Mouse (Mus musculus) left cerebral cortex, postnatal 36 days (tissue): ENCODE results near the gene Erv3. TPM values are rescaled to one million over a fixed set of nuclear protein-coding genes. Genes with fewer than 3 reads are reported as not detected.
"Not testable (repeated sequence)": the region's sequence is repeated elsewhere in the genome, so short reads cannot be mapped to it uniquely, and the experiment has no call there.

Experiments used
- DNase-seq, 2 experiments: peaks; one replicate each; pipeline ENCODE4 v3.0.0; 2021 to 2022; ENCODE audit warnings: low spot score in 2 of 2, mixed read lengths in 1 of 2
- intact Hi-C: fragments of 180-260 bp; cut with DNase I; formaldehyde crosslinking; loops from one replicate; pipeline ENCODE4 v1.15.1; 2025
- total RNA-seq, 2 experiments: library from RNA; stranded (reverse); gene quantifications; 2 replicates each; pipeline ENCODE4 v1.2.3; 2021

Gene Erv3
- total RNA-seq, 2 experiments from 2014 or later: 0.15 to 0.23 TPM

DNA sequence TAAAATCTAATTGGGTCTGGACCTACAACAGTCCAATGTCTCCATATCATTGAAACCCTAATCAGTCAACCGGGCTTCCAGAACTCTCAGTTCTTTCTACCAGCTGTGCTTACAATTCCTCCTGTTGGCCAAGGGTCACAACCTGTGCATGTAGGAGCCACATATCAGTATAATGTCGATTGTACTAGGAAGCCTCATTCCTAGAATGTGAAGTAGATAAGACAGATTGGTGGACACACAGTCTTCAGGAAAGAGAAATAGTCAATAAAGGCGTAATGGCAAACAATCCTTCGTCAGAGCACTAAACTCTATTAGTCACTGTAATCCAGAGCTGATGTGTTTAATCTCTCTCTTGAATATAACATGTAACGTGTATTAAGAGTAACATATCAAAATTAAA lies 9.4 kb upstream of the Erv3 start:
- intact Hi-C loops: no loop called here
- no peak for DNase-seq

DNA sequence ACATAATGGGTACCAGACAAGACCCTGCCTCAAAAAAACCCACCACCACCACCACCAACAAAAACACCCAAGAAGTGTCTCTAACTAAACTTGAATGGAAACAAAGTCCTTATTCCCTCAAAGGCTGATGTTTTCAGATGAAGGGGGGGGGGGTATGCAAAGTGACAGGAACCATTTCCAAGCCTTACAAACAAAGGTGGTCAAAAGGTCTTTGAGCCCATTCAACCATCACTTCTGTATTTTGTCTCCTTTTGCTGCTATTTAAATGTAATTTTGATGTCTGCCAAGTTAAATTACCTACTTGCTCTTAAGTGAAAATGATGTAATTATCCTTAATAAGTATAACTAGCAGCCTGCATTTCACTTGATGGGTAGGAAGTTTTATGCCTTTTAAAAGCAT lies 7.1 kb upstream of the Erv3 start:
- DNase-seq: no peak
- intact Hi-C loops: no loop called here

DNA sequence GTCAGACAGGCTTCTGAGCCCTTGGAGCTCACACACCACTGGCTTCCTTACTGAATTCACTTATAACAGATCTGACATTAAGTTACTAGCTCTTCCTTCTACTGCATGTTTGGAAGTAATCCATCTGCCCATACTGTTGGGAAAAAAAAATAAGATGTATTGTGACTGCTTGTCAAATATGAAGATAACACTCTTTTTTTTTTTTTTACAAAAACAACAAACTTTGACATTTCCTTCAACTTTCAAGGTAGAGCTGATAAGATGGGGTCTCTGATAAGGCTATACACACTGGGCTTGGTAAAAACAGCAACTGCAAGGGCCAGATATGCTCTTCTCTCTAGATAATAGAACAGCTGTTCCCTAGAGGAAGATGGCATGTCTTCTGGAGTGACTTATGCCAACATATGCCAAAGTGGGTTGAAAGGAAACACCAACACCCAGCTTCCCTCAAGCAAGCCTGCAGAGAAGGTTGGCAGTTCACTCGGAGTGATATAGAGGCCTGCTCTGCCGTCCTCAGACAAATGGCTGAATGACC lies 4.8 kb upstream of the Erv3 start:
- no peak for DNase-seq
- intact Hi-C loops: no loop called here

DNA sequence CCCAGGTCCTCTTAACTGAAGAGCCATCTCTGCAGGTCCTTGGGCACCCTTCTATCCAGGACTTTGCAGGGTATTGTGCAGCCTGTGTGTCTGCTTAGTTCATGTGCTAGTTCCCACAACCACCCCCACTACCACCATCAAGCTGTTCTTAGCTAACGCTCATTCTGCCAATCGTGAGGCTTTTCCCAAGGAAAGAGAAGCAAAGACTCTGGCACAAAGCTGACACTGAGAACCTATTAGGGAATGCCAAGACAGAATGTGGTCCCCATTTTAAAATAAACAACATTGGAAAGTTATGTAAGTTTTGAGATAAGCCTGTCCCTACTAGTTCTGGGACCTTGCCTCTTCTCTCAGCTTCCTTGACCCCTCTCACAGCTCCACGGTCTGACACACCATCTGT lies 3.9 kb upstream of the Erv3 start:
- peak in 1 of 2 experiments; percentile 30 for DNase-seq
- intact Hi-C loops: no loop called here

DNA sequence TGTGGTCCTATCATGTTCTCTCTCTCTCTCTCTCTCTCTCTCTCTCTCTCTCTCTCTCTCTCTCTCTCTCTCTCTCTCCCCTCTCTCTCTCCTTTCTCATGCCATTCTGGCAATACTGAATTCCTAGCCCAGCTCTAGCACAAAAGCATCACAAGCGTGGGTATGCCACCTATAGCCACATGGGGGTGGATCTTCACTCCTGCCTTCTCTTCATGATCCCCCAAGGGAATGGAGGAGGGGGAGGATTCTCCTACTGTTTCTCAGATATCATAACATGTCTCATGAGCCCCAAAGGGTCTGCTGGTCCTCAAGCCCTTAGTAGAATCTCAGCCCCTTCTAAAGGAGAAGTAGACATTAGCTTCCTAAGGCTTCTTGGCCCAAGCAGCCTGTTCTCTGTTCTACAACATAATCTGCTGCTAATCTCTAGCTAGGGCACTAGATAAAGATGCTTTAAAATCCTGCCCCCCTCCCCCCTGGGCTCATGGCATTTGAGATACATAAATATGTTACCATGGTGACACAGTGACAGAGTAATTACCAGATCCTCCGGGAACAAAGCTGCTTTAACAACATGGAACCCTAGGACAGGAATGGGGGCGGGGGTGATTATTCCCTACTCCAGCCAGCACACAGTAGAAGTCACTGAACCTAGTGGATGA lies 3.2 kb upstream of the Erv3 start:
- DNase-seq: no peak
- intact Hi-C loops: no loop called here

DNA sequence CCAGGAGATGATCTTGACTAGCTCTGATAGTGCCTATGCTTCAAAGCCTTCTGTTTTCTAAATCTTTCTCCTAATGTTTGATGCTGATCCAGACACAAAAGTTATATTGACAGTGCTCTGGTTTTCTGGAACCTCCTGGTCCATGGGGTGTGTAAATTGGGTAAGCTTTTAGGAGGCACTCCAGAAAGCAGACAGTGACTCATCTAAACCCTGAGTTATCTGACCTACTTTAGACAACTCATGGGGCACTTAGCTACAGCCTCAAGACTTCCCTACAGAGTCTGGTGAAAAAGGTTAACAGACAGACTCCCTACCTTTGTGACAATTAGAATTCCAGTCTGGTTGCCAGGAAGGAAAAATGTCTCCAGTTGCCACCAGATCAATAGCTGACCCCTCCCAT lies 1.7 kb downstream of the Erv3 start:
- DNase-seq: no peak
- intact Hi-C loops: no loop called here

DNA sequence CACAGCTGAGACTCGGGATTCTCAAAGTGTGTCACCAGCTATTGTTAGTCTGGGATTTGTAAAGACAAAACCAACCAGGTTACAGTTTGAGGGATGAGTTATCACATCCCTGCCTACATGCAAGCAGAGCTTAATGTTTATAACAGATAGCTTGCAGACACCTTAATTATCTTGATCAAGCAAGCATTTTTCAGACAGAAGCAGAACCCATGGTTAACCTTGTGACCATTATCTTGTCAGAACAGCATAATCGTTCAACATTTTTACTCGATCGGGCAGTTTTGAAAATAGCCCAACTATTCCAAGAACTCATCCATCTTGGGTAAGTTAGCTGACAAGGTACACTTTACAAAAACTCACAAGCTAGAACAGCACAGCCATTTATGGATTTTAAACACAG lies 5.8 kb downstream of the Erv3 start:
- DNase-seq: no peak
- intact Hi-C loops: no loop called here

DNA sequence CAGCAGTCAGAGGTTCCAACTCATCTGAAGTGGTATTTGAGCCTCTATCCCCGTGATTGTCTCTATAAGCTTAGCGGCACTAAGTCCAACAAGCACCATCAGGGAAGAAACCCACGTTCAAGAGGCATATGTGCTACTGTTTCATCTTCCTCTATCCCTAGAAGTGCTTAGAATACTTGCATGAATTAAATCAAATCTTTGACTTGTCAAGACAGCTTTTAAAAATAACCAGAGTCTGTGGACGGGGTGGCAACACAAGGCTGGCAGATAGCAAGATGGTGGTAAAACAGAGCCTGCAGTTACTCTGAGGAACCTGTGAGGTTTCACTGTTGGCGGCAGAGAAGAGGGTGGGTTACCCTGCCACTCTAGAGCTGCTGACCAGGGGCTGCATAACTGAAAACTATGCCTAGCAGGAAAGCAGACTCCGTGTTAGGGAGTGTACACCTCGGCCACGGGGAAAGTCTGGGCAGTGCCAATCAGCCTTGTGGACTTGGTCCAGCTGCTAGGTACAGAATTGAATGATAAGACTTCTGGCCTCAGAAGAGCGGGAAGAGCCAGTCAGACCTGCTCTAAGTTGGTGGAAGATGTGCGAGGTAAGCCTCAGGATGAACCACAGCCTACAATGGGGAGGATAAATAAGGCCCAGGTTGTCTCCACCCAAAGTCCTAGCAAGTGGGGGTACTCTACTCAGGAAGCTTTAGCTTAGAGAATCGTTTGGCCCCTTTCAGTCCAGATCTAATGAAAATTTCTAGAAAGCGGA lies 8.0 kb downstream of the Erv3 start:
- intact Hi-C loops: no loop called here
- DNase-seq: no peak

DNA sequence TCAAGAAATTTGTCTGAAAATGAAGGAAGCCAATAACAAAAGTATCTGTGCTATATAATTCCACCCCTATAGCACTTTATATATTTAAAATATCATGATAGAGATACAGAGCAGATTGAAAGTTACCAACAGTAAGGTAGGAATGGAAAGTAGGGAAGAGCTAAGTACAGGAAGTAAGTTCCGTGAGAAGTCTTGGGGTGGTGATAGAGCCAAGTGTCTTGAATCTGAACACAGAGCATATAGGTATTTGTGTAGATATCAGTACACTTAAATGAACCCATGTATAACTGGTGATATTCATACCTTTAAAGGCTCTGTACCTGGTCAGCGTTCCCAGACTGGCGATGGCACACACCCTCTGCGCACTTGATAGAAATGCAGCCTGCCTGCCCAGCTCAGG lies 9.5 kb downstream of the Erv3 start:
- no peak for DNase-seq
- intact Hi-C loops: no loop called here

DNA sequence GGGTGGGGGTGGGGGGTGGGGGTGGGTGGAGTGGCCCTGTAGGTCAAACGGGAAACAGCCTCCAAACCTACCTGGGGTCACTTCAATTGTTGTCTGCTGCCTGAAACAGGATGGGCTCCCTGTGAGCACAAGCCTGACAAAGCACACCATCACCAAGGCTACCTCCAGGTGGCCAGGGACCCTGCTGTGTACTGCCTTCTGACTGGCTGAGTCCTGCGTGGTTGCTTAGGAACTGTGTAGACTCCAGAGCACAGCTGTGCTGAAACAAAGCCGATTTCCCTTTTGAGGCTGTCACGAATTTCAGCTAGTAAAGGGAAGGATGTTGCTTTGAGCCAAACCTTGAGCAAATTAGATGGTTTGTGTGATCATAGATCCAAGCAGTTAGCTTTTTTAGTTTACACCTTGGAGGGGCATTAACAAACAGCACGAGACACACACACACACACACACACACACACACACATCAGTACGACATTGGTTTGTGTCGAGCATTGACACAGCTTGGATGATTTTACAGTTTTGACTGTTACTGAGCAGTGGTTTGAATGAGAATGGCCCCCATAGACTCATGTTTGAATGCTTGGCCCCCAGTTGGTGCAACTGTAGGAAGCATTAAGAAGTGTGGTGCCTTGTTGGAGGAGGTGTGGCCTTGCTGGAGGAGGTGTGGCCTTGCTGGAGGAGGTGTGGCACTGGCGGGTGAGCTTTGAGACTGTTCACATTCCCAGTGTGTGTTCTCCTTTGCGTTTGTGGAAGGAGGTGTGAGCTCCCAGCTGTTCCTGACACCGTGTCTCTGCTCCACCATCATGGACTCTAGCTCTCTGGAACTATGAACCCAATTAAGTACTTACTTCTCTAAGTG lies 11.8 kb downstream of the Erv3 start:
- peak; percentile 64 to 65 for DNase-seq
- intact Hi-C loops: loop anchor here (5.0 kb wide), 1 partner anchor 65 kb away; no protein-coding TSS in a partner anchor

DNA sequence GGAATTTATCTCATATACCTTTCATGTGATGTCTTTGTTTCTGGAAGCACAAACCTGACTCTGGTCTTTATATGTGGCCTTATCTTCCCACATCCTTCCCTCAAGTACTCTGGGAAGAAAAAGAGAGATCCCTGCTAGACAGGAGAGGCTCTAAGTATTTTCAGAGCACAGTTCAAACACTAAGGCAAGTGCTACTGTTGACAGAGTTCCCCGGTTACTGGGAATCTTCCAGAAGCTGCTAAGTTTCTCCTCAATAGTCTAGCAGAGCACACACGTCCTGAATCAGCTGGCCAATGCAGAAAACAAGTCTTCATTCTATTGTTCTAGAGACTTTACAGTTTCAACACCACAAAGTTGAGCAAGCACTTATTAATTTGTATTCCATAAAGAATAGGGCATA lies 12.7 kb downstream of the Erv3 start:
- intact Hi-C loops: loop anchor here (5.0 kb wide), 1 partner anchor 65 kb away; no protein-coding TSS in a partner anchor
- no peak for DNase-seq

DNA sequence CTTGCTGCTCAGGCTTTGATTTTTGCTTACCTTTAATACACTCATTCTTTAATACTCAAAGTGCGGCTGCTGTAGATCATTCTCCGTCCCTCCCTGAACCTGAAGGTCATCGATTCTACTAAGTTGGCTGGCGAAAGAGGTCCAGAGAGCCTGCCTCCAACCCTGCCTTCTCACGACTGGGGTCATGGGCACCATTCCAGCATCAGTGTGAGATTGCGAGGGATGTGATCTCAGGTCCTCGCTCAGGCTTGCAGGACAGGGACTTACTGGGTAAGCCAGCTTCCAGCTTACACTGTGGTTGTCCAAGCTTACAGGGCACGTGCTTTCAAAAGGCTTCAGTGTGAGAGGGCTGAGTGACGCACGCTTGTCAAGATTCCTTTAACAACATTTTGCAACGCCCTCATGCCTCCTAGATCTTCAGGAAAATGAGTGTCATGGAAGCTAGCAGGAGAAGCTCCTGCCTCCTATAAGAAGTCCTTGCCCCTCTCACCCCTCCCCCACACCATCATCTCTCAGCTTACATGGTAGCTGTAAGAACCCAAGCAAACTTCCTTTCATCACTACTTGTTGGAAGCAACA lies 13.3 kb downstream of the Erv3 start:
- DNase-seq: no peak
- intact Hi-C loops: loop anchor here (5.0 kb wide), 1 partner anchor 66 kb away; no protein-coding TSS in a partner anchor

DNA sequence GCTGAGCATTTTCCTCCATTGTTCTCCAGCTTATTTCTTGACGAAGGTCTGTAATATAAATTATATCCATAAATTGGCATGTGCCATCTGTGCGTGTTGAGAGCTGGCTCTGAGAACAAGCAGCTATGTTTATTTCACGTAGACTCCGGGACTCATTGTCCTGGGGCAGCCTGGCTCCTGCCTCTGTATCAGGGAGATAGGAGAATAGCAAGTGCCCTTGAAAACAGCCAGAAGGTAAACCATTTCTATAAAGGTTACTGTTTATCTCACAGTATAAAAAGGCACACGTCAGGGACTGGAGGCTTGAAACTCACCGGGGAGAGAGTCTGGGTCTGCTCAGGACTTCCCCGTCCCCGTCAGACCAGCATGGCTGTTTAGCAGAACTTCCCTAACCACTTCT lies 13.9 kb downstream of the Erv3 start:
- no peak for DNase-seq
- intact Hi-C loops: loop anchor here (5.0 kb wide), 1 partner anchor 67 kb away; no protein-coding TSS in a partner anchor

DNA sequence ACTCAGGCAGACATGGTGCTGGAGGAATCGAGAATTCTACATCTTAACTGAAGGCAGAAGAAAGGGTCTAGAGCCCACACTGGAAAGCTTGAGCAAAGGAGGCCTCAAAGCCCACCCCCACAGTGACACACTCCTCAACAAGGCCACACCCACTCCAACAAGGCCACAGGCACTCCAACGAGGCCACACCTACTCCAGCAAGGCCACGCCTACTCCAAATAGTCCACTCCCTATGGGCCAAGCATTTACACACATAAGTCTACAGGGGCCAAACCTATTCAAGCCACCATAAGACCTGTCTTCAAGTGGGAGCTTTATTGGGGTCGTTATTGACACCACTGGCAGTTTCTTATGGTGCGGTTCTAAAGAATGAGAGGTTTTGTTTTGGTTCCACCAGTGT lies 17.0 kb downstream of the Erv3 start:
- intact Hi-C loops: no loop called here
- no peak for DNase-seq

DNA sequence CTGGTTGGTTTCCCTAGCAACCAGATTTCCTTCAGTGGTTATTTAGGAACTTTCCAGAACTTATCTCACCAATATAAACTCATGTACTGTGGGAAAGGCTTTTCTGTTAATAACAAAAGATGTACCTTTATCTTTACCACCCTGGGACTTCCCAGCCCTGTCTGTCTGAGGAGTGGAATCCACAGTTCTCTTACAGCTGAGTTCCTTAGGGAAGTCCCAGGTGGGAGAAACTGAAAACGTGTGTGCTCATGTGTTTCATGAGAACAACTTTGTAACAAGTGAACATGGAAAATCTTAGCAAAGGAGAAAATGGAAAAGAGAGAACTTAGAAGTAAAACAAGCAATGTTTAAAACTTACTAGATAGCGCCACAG lies 18.2 kb downstream of the Erv3 start:
- DNase-seq: no peak
- intact Hi-C loops: no loop called here

DNA sequence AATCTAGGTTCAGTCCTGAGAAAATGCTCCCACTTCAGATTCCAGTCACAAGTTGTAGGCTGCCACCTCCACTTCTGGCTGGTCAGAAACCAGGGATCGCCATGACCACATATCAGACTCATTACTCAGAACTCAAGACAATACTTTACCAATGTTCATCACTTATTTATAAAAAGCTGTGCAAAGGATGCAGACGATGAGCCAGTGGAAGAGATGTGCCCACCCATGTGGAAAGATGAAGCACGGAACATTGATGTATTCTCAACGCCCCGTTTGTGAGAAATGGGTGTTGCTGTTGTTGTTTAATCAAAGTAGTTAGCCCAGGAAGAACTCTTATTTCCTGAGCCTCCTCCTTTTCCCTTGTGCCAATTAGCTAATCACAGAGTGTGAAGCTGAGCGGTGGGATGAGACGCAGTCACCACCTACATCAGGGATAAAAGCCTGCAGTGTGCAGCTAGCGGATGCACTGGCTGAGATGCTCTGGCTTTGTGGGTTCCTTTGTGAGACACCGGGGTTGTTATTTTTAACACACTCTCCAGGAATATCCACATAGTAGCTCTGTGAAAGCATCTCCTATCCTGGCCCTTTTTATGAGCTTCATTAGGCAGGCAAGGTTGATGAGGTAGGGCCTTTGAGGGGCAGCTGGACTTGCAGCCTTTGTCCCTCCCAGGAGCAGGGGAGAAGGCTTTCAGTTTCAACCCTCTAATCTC lies 18.8 kb downstream of the Erv3 start:
- peak in 1 of 2 experiments; percentile 26 for DNase-seq
- intact Hi-C loops: no loop called here

DNA sequence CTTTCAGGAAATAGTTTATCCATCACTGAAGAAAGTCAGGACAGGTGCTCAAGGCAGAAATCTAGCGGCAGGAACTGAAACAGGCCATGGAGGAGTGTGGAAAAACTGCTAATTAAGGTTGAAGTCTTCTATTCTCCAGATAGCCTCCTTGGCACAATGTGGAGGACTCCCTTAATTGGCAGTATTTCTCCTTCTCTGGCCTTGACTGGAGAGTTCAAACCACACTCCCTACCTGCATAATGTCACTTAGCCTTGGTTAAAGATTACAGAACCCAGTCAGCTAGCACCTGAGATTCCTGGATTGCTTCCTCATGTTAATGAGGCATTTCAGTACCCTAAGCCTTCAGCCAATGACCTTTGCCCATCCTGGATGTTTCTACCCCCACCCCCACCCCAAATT lies 25.3 kb downstream of the Erv3 start:
- DNase-seq: no peak
- intact Hi-C loops: no loop called here

DNA sequence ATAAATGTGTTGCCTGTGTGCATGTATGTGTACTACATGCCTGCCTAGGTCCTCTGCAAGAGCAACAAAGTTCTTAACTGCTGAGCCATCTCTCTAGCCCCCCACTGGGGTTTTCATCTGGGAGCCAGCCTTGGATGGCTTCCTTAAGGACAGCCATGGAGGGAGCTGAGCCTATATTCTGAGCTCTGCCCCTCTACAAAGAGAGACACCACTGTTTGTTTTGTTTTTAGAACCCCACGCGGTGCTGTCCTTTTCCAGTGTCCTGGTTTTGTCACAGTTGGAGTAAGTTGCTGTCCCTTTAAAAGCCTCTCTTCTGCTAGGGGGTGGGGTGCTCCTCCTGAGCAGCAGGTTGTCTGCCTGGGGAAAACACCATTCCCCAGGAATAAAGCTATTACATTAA lies 27.7 kb downstream of the Erv3 start:
- intact Hi-C loops: no loop called here
- no peak for DNase-seq

DNA sequence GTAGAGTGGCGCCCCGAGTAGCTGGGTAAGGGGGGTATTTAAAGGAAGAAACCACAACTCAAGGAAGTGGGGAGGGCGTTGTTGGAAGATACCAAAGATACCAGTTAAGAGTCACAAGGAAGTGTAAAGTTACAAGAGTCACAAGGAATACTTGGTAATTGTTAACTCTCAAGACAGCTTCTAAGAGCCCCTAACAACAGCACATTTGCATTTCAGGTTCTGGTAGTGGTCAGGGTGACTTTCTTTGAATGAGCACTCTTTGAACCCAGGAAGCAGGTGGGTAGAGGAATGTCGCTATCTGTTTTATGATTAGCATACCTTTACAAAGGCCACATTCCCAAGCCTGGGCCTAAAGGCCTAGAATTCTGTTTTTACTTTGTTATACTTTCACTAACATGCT lies 28.6 kb downstream of the Erv3 start:
- intact Hi-C loops, DNase-seq: not testable (repeated sequence)
